Mouse (Mus musculus) heart, embryonic 16.5 days (tissue): ENCODE results near the gene Camsap3. TPM values are rescaled to one million over a fixed set of nuclear protein-coding genes. Genes with fewer than 3 reads are reported as not detected.

Source experiments
- ATAC-seq: fragments of 200-750 bp; cut with Nextera tagmentation; replicated peaks from 2 replicates; pipeline ENCODE4 v1.8.0; 2017; ENCODE audit warnings: moderate number of reproducible peaks; ENCODE audit not compliant: insufficient read depth, low FRiP score; ENCODE audit errors: extremely low read depth
- H3K27ac ChIP-seq: fragments of 300-500 bp; sonication (generic); 2 replicates; pipeline ENCODE4 v1.5.1; 2014; ENCODE audit warnings: mild to moderate bottlenecking, low read length, control low read depth, moderate library complexity
- H3K27me3 ChIP-seq: fragments of 300-500 bp; sonication (generic); 2 replicates; pipeline ENCODE4 v1.6.1; 2014; ENCODE audit warnings: low read length, mixed read lengths; ENCODE audit not compliant: control insufficient read depth, insufficient read depth
- H3K36me3 ChIP-seq: fragments of 300-500 bp; sonication (generic); 2 replicates; pipeline ENCODE4 v1.6.1; 2014; ENCODE audit not compliant: control insufficient read depth, insufficient read depth
- H3K4me1 ChIP-seq: fragments of 300-500 bp; sonication (generic); 2 replicates; pipeline ENCODE4 v1.6.1; 2014; ENCODE audit warnings: low read length, mixed read lengths; ENCODE audit not compliant: control insufficient read depth, insufficient read depth
- H3K4me2 ChIP-seq: fragments of 300-500 bp; sonication (generic); 2 replicates; pipeline ENCODE4 v1.6.1; 2014; ENCODE audit warnings: low read depth, mild to moderate bottlenecking, control low read depth, low read length
- H3K4me3 ChIP-seq: fragments of 300-500 bp; sonication (generic); 2 replicates; pipeline ENCODE4 v1.5.1; 2014; ENCODE audit warnings: mild to moderate bottlenecking, control low read depth, low read length
- H3K9ac ChIP-seq: fragments of 300-500 bp; sonication (generic); 2 replicates; pipeline ENCODE4 v1.6.1; 2014; ENCODE audit warnings: low read length, control low read depth
- H3K9me3 ChIP-seq: fragments of 300-500 bp; sonication (generic); replicated peaks from 2 replicates; pipeline ENCODE4 v1.6.1; 2016; ENCODE audit warnings: low read length; ENCODE audit not compliant: control insufficient read depth
- whole genome bisulfite sequencing: fragments of 180-500 bp; shearing (Covaris S2); extraction: QIAGEN DNeasy Blood & Tissue Kit; methylation state at CpG from one replicate; pipeline ENCODE4 v1.1.7; 2014; 5-methylcytosine and 5-hydroxymethylcytosine counted together
- polyA plus RNA-seq: library from polyadenylated mRNA; unstranded; fragments of >200 nt; fragmentation: Nextera tagmentation; extraction: Ambion mirVana; gene quantifications from 2 replicates; pipeline ENCODE4 v1.2.1, GENCODE M21; 2015

Camsap3 gene
- polyA plus RNA-seq, 1 experiment from 2014 or later = 2.3 TPM

DNA sequence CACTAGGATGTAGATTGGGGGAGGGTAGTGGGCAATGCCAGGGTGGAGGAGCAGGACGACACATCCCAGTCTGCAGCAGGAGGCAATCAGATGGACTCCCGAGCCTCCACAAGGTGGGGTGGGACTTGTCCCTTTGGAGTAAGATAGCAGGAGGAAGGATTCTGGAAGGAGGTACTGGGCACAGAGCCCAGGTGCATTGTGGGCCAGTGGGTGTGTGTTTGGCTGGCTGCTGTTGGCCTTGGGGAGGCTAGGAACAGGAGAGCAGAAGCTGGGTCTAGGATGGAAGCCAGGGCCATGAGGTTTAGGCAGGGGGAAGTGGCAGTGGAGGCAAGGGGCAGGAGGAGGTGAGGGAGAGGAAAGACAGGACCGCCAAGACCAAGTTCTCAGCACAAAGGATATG, 6.4 kb downstream of the Camsap3 start:
- H3K4me2 ChIP-seq = no peak overlapping the region
- H3K9ac ChIP-seq = no peak overlapping the region
- no peaks in the 10 kb centered on the region for H3K9me3 ChIP-seq
- ATAC-seq = no peak
- H3K27ac ChIP-seq = no peak overlapping the region
- H3K4me1 ChIP-seq = no peaks in the 10 kb centered on the region
- H3K27me3 ChIP-seq = no peaks in the 10 kb centered on the region
- no peaks in the 10 kb centered on the region for H3K36me3 ChIP-seq
- 42% methylated on average over 3 of the region's 3 CpGs for WGBS
- H3K4me3 ChIP-seq = no peak overlapping the region

DNA sequence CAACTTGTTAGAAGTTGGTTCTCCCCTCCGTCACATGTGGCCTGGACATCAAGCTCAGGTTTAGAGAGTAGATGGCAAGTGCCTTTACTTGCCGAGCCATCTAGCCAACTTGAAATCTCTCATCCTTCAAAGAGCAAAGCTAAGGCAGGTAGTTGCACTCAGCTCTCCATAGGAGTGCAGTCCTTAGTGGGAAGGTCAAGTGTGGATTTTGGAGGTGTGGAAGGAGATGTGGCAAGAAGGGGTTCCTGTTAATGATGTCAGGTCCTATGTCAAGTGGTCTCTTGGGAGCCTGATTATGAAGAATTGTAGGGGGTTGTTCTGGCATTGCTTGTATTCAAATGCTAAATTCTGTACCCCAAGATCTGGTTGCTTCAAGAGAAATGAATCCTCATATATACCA, 7.4 kb downstream of the Camsap3 start:
- Histone ChIP-seq H3K4me2 (no peak overlapping the region), H3K27ac (no peak overlapping the region), H3K4me1 (no peaks in the 10 kb centered on the region), H3K9me3 (no peaks in the 10 kb centered on the region), H3K36me3 (no peaks in the 10 kb centered on the region), H3K9ac (no peak overlapping the region), H3K4me3 (no peak overlapping the region), H3K27me3 (no peaks in the 10 kb centered on the region)
- WGBS = 80% methylated on average over 2 of the region's 2 CpGs
- ATAC-seq = no peak

DNA sequence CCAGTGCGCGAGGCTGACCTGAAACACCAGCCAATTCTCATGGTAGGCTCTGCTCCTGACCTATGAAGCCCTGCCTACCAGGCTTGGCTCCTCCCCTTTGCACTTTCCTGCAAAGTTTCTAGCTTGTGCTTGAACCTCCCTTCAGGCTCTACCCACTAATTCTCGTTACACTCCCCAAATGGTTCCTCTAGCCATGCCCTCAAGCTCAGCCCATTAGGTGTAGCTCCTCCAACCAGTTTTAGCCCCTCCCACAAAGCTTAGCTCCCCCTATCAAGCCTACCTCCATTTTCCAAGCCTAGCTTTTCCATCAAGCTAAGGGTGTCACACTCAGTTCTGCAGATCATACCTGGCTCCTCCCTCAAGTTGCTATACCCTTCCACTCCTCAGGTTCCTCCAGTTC, 11.0 kb downstream of the Camsap3 start:
- Histone ChIP-seq H3K4me1 (0 out of 2 replicates have a peak, but pooled peaks cover 2% of the 10 kb centered on the region), H3K4me3 (no peak overlapping the region), H3K4me2 (no peak overlapping the region), H3K27ac (no peak overlapping the region), H3K27me3 (no peaks in the 10 kb centered on the region), H3K9me3 (no peaks in the 10 kb centered on the region), H3K9ac (no peak overlapping the region), H3K36me3 (no peaks in the 10 kb centered on the region)
- 65% methylated on average over 3 of the region's 3 CpGs for WGBS
- ATAC-seq = no peak

DNA sequence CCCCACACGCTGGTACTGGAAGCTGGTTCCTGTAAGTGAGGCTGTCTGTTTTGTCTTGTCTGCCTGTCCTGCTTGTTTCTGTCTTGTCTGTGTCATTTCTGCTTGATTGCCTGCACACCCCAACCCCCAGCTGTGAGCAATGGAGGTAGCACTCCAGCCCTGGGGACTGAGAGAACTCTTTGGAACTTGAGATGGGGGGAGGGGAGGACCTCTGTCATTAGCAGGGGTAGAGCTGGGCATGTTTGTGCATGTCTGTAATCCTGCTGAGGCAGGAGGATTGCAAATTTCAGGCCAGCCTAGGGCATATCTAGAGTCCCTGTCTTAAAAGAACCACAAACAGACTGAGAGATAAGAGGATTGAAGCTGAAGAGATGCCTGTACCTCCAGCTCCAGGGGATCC, 12.1 kb downstream of the Camsap3 start:
- no peak overlapping the region for H3K9ac ChIP-seq
- no peaks in the 10 kb centered on the region for H3K27me3 ChIP-seq
- no peak for ATAC-seq
- no peak overlapping the region for H3K27ac ChIP-seq
- H3K4me3 ChIP-seq = no peak overlapping the region
- H3K4me2 ChIP-seq = no peak overlapping the region
- H3K4me1 ChIP-seq = 0 out of 2 replicates have a peak, but pooled peaks cover 2% of the 10 kb centered on the region
- no peaks in the 10 kb centered on the region for H3K9me3 ChIP-seq
- WGBS = 50% methylated on average over 1 of the region's 1 CpGs
- no peaks in the 10 kb centered on the region for H3K36me3 ChIP-seq

DNA sequence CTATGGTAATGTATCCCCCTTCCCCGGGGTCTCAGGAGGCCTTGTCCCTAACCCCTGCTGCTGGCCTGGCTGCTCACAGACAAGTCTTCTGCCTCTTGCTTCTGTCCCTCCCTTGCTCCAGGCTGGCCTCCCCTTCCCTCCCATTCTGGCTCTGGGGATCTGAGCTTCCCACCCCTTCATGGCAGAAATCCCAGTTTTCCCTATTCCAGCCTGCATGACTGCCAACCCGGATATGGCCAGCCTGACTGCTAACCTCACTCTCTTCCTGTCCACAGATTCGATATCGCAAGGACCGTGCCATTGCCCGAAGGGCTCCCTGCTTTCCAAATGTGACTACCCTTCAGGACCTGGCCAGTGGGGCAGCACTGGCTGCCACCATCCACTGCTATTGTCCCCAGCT, 13.3 kb downstream of the Camsap3 start:
- no peaks in the 10 kb centered on the region for H3K27me3 ChIP-seq
- 74% methylated on average over 6 of the region's 6 CpGs for WGBS
- no peaks in the 10 kb centered on the region for H3K36me3 ChIP-seq
- ATAC-seq = peak; percentile 52
- no peak overlapping the region for H3K27ac ChIP-seq
- H3K4me1 ChIP-seq = 0 out of 2 replicates have a peak, but pooled peaks cover 2% of the 10 kb centered on the region
- H3K9me3 ChIP-seq = no peaks in the 10 kb centered on the region
- H3K4me2 ChIP-seq = no peak overlapping the region
- no peak overlapping the region for H3K9ac ChIP-seq
- no peak overlapping the region for H3K4me3 ChIP-seq

DNA sequence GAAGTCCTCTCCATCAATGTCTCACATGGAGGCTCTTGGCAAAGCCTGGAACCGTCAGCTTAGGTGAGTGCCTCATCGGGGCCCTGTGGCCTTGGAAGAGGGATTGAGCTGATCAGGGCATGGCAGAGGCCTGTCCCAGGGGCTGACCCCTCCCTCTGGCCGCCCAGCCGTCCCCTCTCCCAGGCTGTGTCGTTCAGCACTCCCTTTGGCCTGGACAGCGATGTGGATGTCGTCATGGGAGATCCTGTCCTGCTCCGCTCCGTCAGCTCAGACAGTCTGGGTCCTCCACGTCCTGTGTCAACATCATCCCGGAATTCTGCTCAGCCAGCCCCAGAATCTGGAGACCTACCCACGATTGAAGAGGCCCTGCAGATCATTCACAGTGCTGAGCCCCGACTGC, 16.3 kb downstream of the Camsap3 start:
- Histone ChIP-seq H3K9ac (no peak overlapping the region), H3K4me1 (peaks cover 10% of the 10 kb centered on the region; the same call in 1 of the 2 replicates), H3K4me3 (no peak overlapping the region), H3K36me3 (0 out of 2 replicates have a peak, but pooled peaks cover 3% of the 10 kb centered on the region), H3K27me3 (no peaks in the 10 kb centered on the region), H3K9me3 (no peaks in the 10 kb centered on the region), H3K4me2 (no peak overlapping the region), H3K27ac (no peak overlapping the region)
- ATAC-seq = no peak
- 60% methylated on average over 13 of the region's 13 CpGs for WGBS

DNA sequence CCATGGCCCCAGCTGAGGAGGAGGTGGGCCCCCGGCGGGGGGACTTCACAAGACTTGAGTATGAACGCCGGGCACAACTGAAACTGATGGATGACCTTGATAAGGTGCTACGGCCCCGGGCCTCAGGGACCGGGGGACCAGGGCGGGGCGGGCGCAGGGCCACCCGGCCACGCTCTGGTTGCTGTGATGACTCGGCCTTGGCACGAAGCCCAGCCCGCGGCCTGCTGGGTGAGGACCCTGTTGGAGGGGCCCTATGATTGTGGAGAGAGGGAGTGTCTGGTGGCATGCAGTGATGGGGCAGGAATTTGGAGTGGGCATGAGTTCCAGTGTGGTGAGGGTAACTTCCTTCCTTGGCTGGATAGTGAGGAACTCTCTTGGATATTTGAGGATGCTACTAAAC, 19.5 kb downstream of the Camsap3 start:
- Histone ChIP-seq H3K4me2 (peak overlapping the region; percentile 29), H3K4me3 (no peak overlapping the region), H3K27ac (no peak overlapping the region), H3K36me3 (peaks cover 22% of the 10 kb centered on the region), H3K9me3 (no peaks in the 10 kb centered on the region), H3K4me1 (peaks cover 15% of the 10 kb centered on the region; the same call in 1 of the 2 replicates), H3K9ac (no peak overlapping the region), H3K27me3 (no peaks in the 10 kb centered on the region)
- 44% methylated on average over 16 of the region's 16 CpGs for WGBS
- ATAC-seq = peak; percentile 57

DNA sequence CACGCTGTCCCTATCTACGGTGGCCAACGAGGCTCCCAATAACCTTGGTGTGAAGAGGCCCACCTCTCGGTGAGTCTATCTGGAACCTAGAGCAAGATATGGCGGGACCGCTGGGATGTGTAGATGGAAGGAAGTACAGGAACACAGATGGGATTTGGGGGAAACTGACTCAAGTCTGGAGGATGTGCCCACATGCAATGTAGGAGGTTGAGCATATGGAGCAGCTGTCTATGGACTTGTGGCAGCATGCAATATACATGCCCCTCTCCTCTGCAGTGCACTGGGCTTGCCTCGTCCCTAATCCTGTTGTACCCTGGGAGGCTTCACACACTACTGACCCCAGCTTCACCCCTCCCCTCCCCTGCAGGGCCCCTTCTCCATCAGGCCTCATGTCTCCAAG, 20.7 kb downstream of the Camsap3 start:
- no peak overlapping the region for H3K9ac ChIP-seq
- H3K4me2 ChIP-seq = no peak overlapping the region
- H3K4me3 ChIP-seq = no peak overlapping the region
- H3K36me3 ChIP-seq = peaks cover 32% of the 10 kb centered on the region
- no peaks in the 10 kb centered on the region for H3K27me3 ChIP-seq
- H3K9me3 ChIP-seq = no peaks in the 10 kb centered on the region
- peaks cover 15% of the 10 kb centered on the region; the same call in 1 of the 2 replicates for H3K4me1 ChIP-seq
- WGBS = 94% methylated on average over 7 of the region's 7 CpGs
- H3K27ac ChIP-seq = no peak overlapping the region
- ATAC-seq = no peak

DNA sequence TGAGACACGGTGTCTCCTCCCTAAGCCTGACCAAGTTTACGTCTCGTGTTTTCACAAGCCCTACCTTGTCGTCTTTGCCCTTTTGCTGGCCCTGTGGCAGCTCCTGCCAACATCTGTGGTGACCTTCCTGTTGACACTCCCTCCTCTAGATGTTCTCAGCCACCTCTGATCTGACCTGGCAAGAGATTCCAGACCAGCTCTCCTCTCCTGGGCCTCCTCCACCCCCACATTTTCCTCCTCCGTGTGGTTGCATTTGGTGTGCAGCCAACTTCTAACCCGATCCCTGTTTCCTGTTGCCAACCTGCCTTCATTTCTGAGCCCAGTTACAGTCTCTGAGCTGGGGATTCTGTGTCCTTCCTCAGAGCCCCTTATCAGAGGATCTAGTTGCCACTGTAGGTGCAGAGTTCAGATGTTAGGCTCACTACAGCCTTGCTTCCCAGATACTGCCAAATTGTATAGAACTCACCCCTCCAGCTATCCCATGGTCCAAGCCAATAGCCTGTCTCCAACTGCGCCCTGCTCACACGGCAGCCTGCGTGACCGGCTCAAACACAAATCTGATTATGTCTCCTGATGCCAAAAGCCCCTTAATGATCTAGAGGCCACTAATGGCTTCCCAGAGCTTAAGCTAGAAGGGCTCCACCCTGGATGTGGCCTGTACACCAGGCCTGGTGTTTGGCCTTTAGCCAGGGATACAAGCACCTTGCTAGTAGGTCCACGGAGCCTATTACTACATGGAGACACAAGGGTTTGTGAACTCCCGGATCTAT, 22.1 kb downstream of the Camsap3 start:
- Histone ChIP-seq H3K4me2 (no peak overlapping the region), H3K9me3 (no peaks in the 10 kb centered on the region), H3K27me3 (no peaks in the 10 kb centered on the region), H3K4me1 (peaks cover 15% of the 10 kb centered on the region; the same call in 1 of the 2 replicates), H3K36me3 (peaks cover 44% of the 10 kb centered on the region), H3K9ac (no peak overlapping the region), H3K4me3 (no peak overlapping the region), H3K27ac (no peak overlapping the region)
- 65% methylated on average over 12 of the region's 12 CpGs for WGBS
- ATAC-seq = no peak
